Mouse (Mus musculus) gastrocnemius, postnatal 4 days (tissue): Measurements from ENCODE around the gene Hnrnpr. TPM values are rescaled to one million over a fixed set of nuclear protein-coding genes. Genes with fewer than 3 reads are reported as not detected.

Source experiments
- DNase-seq, 2 experiments: peaks; one replicate each; pipeline ENCODE4 v3.0.0; 2021 to 2022; ENCODE audit warnings: low spot score in 2 of 2, mixed read lengths in 2 of 2
- total RNA-seq, 2 experiments: library from RNA; stranded (reverse); gene quantifications; 2 replicates each; pipeline ENCODE4 v1.2.3; 2021

The Hnrnpr gene
- total RNA-seq, 2 experiments from 2014 or later = 78.7 to 79.0 TPM

DNA sequence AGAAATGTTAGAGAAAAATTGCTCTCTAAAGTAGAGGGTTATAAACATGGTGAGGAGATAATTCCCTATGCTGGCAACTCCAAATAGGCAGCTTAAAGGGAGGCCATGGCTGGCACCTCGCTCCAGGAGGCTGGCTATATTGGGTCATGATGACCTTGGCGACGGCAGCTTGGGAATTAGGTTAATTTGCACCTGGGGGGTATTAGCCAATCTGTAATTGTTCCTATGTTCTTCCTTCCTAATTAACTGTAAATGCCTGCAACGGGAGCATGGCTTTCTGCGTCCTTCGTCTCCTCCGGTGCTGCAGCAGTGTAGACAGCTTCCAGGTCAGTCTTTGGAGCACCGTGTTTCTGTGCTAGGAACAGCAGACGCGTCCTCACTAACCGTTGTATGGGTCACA is 76.5 kb downstream of the Hnrnpr start:
- DNase-seq = no peak

DNA sequence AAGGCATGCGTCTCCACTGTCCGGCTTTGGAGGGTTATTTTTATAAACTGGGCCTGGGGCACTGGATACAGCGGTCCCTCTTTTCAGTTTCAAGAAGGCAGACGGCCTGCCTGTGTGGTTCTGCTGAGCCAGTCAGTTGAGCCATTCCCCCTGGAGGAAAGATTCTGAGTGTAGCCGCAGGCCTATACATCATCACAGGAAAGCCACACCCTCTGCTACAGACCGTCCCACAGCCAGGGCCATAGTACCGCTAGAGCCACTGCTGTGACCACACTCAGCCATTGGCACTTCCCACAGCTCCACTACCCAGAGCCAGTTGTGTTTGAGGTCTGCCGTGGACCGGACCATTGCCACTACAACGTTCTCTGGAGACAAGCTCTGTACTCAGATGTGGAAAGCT is 91.1 kb downstream of the Hnrnpr start:
- no peak for DNase-seq

DNA sequence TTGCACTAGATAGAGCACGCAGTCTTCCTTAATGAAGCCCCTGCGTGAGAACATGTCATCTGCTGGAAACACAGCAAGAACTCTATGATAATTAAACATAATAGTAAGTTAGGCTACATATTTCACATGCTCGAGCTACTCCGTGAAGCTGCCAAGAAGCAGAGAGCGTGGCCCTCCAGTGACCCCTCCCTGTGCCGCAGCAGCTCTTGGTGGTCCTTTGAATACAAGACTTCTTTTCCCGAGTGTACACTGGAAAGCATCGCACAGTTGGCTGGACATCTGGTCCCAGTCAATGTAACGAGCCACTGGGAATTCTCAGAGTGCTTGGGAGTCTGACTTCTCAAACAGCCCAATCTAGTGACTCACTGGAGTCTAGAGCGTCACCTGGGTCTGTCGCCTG is 97.1 kb downstream of the Hnrnpr start:
- no peak for DNase-seq

Other genes with a start within 250 kb of the Hnrnpr start
- gene Id3, start 167.4 kb upstream of the Hnrnpr start, total RNA-seq = 10 to 100 TPM; 51.3 to 59.3 TPM
- gene E2f2, start 138.5 kb upstream of the Hnrnpr start, total RNA-seq = 10 to 100 TPM; 18.4 to 19.4 TPM
- 10 to 100 TPM; 12.2 to 13.4 TPM for gene Asap3, start 104.6 kb upstream of the Hnrnpr start, total RNA-seq
- gene Tcea3, start 63.2 kb upstream of the Hnrnpr start, total RNA-seq = 100 to 1,000 TPM; 149 to 154 TPM
- 10 to 100 TPM; 51.2 to 65.1 TPM for gene Zfp46, start 26.3 kb upstream of the Hnrnpr start, total RNA-seq
- gene Htr1d, start 112.6 kb downstream of the Hnrnpr start, total RNA-seq = not detected
- under 1 TPM; 0.76 to 0.91 TPM for gene 6030445D17Rik, start 151.3 kb downstream of the Hnrnpr start, total RNA-seq
- 10 to 100 TPM; 32.6 to 36.2 TPM for gene Luzp1, start 158.8 kb downstream of the Hnrnpr start, total RNA-seq